Mouse (Mus musculus) liver, adult 2 months (tissue): ENCODE measurements around the gene Hoxc5.

Source experiments
- CTCF ChIP-seq: fragments of 200-500 bp; IDR thresholded peaks from 2 replicates; pipeline ENCODE4 v1.5.1; 2011; ENCODE audit warnings: low read depth, low read length, control low read depth
- POLR2A ChIP-seq: fragments of 200-500 bp; IDR thresholded peaks from 2 replicates; pipeline ENCODE4 v1.6.1; 2011; ENCODE audit warnings: low read length, control low read depth; ENCODE audit not compliant: insufficient read depth; ENCODE audit errors: extremely low read depth

GRCm38 (mm10) chr15:102955007-102955382, 12.2 kb upstream of the Hoxc5 start:
- TF ChIP-seq CTCF (no peak), POLR2A (no peak)
